Mouse (Mus musculus) CD8-positive naive resting alpha-beta T cell, adult 57 days (primary cell): ENCODE measurements around the gene Chrng. TPM values are rescaled to one million over a fixed set of nuclear protein-coding genes. Genes with fewer than 3 reads are reported as not detected.

Experiments
- total RNA-seq: library from RNA; stranded (reverse); gene quantifications from one replicate; pipeline ENCODE4 v1.2.4, GENCODE M21; 2023

Chrng gene
- total RNA-seq: not detected

GRCm38 (mm10) chr1:87204465-87204864 is at the start of gene Chrng:
Chrng (plus strand) TSS chr1:87204657.

GRCm38 (mm10) chr1:87156199-87156587 is 48.3 kb upstream of the Chrng start, which contains the start of gene Ecel1:
Ecel1 (minus strand) TSS chr1:87156521.

GRCm38 (mm10) chr1:87183013-87183412 is 21.4 kb upstream of the Chrng start, which contains the start of gene Prss56:
Prss56 (plus strand) TSS chr1:87183313.

GRCm38 (mm10) chr1:87190429-87190828 is 14.0 kb upstream of the Chrng start, which contains the start of gene Chrnd:
Chrnd (plus strand) TSS chr1:87190607.

GRCm38 (mm10) chr1:87213735-87214704 is 9.6 kb downstream of the Chrng start, which contains the start of gene Eif4e2:
Eif4e2 (plus strand) TSS chr1:87213914.

Other genes starting within 250 kb of the Chrng start
- gene Alppl2, start 114.7 kb upstream of the Chrng start, total RNA-seq: not detected
- not detected for gene Alpi, start 103.1 kb upstream of the Chrng start, total RNA-seq
- not detected for gene Akp3, start 79.7 kb upstream of the Chrng start, total RNA-seq
- not detected for gene Ecel1, start 48.1 kb upstream of the Chrng start, total RNA-seq
- gene Prss56, start 21.3 kb upstream of the Chrng start, total RNA-seq: not detected
- gene Chrnd, start 14.1 kb upstream of the Chrng start, total RNA-seq: not detected
- gene Eif4e2, start 9.3 kb downstream of the Chrng start, total RNA-seq: 134 TPM
- 0.31 TPM for gene Efhd1, start 59.7 kb downstream of the Chrng start, total RNA-seq
- gene Gigyf2, start 122.3 kb downstream of the Chrng start, total RNA-seq: 120 TPM
- gene Kcnj13, start 190.1 kb downstream of the Chrng start, total RNA-seq: not detected